In genomic region chr1:92744528-92745241, GRCm38 (mm10) we compare ENCODE assay signal across 8 mouse cellular contexts.
DNase-seq lines count a peak whose midpoint lies in the region; ATAC-seq lines count a peak whose summit lies in the region.

No protein-coding gene starts in this region.

- H3K4me2 ChIP-seq in kidney, embryonic 15.5 days = no peak overlapping the region
- no peak overlapping the region for H3K4me2 ChIP-seq in forebrain, embryonic 15.5 days (replicated peaks)

- peaks cover 12% of the 10 kb centered on the region for H3K4me1 ChIP-seq in kidney, embryonic 15.5 days
- H3K4me1 ChIP-seq in forebrain, embryonic 15.5 days = peaks cover 21% of the 10 kb centered on the region

- H3K27me3 ChIP-seq in kidney, embryonic 15.5 days = 0 out of 2 replicates have a peak, but pooled peaks cover under 1% of the 10 kb centered on the region
- H3K27me3 ChIP-seq in forebrain, embryonic 15.5 days = no peaks in the 10 kb centered on the region

- H3K27ac ChIP-seq in kidney, embryonic 15.5 days = peak overlapping the region; percentile 56; the same call in 1 of the 2 replicates
- H3K27ac ChIP-seq in forebrain, embryonic 15.5 days (replicated peaks) = peak overlapping the region; percentile 39

- H3K36me3 ChIP-seq in kidney, embryonic 15.5 days = no peaks in the 10 kb centered on the region
- H3K36me3 ChIP-seq in forebrain, embryonic 15.5 days = no peaks in the 10 kb centered on the region

- WGBS in kidney, embryonic 15.5 days = 15% methylated on average over 9 of the region's 9 CpGs
- 46% methylated on average over 9 of the region's 9 CpGs for WGBS in forebrain, embryonic 15.5 days

- ATAC-seq in kidney, embryonic 15.5 days (replicated peaks; ENCODE audit: low FRiP score) = peak; percentile 82
- peak; percentile 54 for ATAC-seq in forebrain, embryonic 15.5 days (replicated peaks)

- DNase-seq in kidney, adult 9 months = no peak
- DNase-seq in adrenal gland, adult 2 months = peak; percentile 87
- DNase-seq in kidney, postnatal 4 days = peak; percentile 61 to 62
- DNase-seq in T-cell, adult 2 months (ENCODE audit: low spot score) = no peak
- no peak for DNase-seq in lung, adult 18-20 months
- no peak for DNase-seq in embryo, embryonic 10.5 days (ENCODE audit: low spot score)

- no peak overlapping the region for H3K4me3 ChIP-seq in kidney, embryonic 15.5 days (replicated peaks)
- no peak overlapping the region for H3K4me3 ChIP-seq in forebrain, embryonic 15.5 days

- H3K9ac ChIP-seq in kidney, embryonic 15.5 days = no peak overlapping the region
- no peak overlapping the region for H3K9ac ChIP-seq in forebrain, embryonic 15.5 days (replicated peaks)

- H3K9me3 ChIP-seq in kidney, embryonic 15.5 days (replicated peaks) = no peaks in the 10 kb centered on the region
- no peaks in the 10 kb centered on the region for H3K9me3 ChIP-seq in forebrain, embryonic 15.5 days

Comparison
In these comparisons a context has a peak if more than half of its experiments do, and no peak if none do; other contexts are left out.
1. DNase-seq: peak in adrenal gland, adult 2 months (single experiment) and kidney, postnatal 4 days (2 of 2); none in kidney, adult 9 months (single experiment), T-cell, adult 2 months (single experiment), lung, adult 18-20 months (0 of 2) and embryo, embryonic 10.5 days (single experiment).